Mouse (Mus musculus) intestine, embryonic 15.5 days (tissue): ENCODE results near the gene Abcc12. TPM values are rescaled to one million over a fixed set of nuclear protein-coding genes. Genes with fewer than 3 reads are reported as not detected.
A peak's percentile ranks its signal among the peaks of the same experiment; 100 is the strongest.

Experiments
- ATAC-seq: fragments of 200-750 bp; cut with Nextera tagmentation; 2 replicates; pipeline ENCODE4 v1.8.0; 2017; ENCODE audit warnings: moderate TSS enrichment, moderate library complexity
- H3K27ac ChIP-seq: fragments of 300-500 bp; sonication (generic); 2 replicates; pipeline ENCODE4 v1.5.1; 2015; ENCODE audit warnings: mild to moderate bottlenecking, inconsistent platforms
- H3K27me3 ChIP-seq: fragments of 300-500 bp; sonication (generic); replicated peaks from 2 replicates; pipeline ENCODE4 v1.6.1; 2015; ENCODE audit warnings: inconsistent platforms
- H3K36me3 ChIP-seq: fragments of 300-500 bp; sonication (generic); 2 replicates; pipeline ENCODE4 v1.6.1; 2015; ENCODE audit warnings: inconsistent platforms
- H3K4me1 ChIP-seq: fragments of 300-500 bp; sonication (generic); replicated peaks from 2 replicates; pipeline ENCODE4 v1.6.1; 2015; ENCODE audit warnings: inconsistent platforms
- H3K4me2 ChIP-seq: fragments of 300-500 bp; sonication (generic); replicated peaks from 2 replicates; pipeline ENCODE4 v1.6.1; 2015; ENCODE audit warnings: mild to moderate bottlenecking, inconsistent platforms
- H3K4me3 ChIP-seq: fragments of 300-500 bp; sonication (generic); replicated peaks from 2 replicates; pipeline ENCODE4 v1.5.1; 2015; ENCODE audit warnings: inconsistent platforms
- H3K9ac ChIP-seq: fragments of 300-500 bp; sonication (generic); 2 replicates; pipeline ENCODE4 v1.6.1; 2015; ENCODE audit warnings: inconsistent platforms
- H3K9me3 ChIP-seq: fragments of 300-500 bp; sonication (generic); 2 replicates; pipeline ENCODE4 v1.6.1; 2016; ENCODE audit warnings: inconsistent platforms
- WGBS: fragments of 180-500 bp; shearing (Covaris S2); methylation state at CpG from one replicate; pipeline ENCODE4 v1.1.7; 2015; 5-methylcytosine and 5-hydroxymethylcytosine counted together
- polyA plus RNA-seq: library from polyadenylated mRNA; unstranded; fragments of >200 nt; fragmentation: Nextera tagmentation; extraction: Ambion mirVana; gene quantifications from 2 replicates; pipeline ENCODE4 v1.2.1, GENCODE M21; 2015

Gene Abcc12
- polyA plus RNA-seq, 1 experiment from 2014 or later = 0.20 TPM

GRCm38 (mm10) chr8:86535791-86536662 lies 44.5 kb downstream of the Abcc12 start:
- Histone ChIP-seq H3K4me2 (peak overlapping the region; percentile 51), H3K9me3 (no peaks in the 10 kb centered on the region), H3K9ac (no peak overlapping the region), H3K4me1 (0 out of 2 replicates have a peak, but pooled peaks cover 5% of the 10 kb centered on the region), H3K4me3 (no peak overlapping the region), H3K36me3 (no peaks in the 10 kb centered on the region), H3K27me3 (no peaks in the 10 kb centered on the region), H3K27ac (no peak overlapping the region)
- 41% methylated on average over 11 of the region's 11 CpGs for whole genome bisulfite sequencing
- peak; percentile 41; the same call in 1 of the 2 replicates for ATAC-seq

- Histone ChIP-seq H3K9me3 (no peaks in the 10 kb centered on the region), H3K4me3 (no peak overlapping the region), H3K36me3 (no peaks in the 10 kb centered on the region), H3K27me3 (no peaks in the 10 kb centered on the region), H3K4me2 (no peak overlapping the region), H3K9ac (no peak overlapping the region), H3K27ac (no peak overlapping the region), H3K4me1 (0 out of 2 replicates have a peak, but pooled peaks cover 5% of the 10 kb centered on the region)
- WGBS = 69% methylated on average over 7 of the region's 7 CpGs
- ATAC-seq = no peak
These were observed 45.4 kb downstream of the Abcc12 start for GRCm38 (mm10) chr8:86535068-86535560.

GRCm38 (mm10) chr8:86529714-86530113 lies 50.8 kb downstream of the Abcc12 start:
- Histone ChIP-seq H3K4me3 (no peak overlapping the region), H3K4me1 (no peaks in the 10 kb centered on the region), H3K27ac (no peak overlapping the region), H3K36me3 (no peaks in the 10 kb centered on the region), H3K9ac (no peak overlapping the region), H3K27me3 (no peaks in the 10 kb centered on the region), H3K9me3 (no peaks in the 10 kb centered on the region), H3K4me2 (no peak overlapping the region)
- 49% methylated on average over 2 of the region's 2 CpGs for WGBS
- ATAC-seq = no peak

GRCm38 (mm10) chr8:86527336-86528029 lies 53.0 kb downstream of the Abcc12 start:
- H3K27ac ChIP-seq = no peak overlapping the region
- ATAC-seq = no peak
- no peaks in the 10 kb centered on the region for H3K27me3 ChIP-seq
- no peak overlapping the region for H3K4me3 ChIP-seq
- H3K36me3 ChIP-seq = no peaks in the 10 kb centered on the region
- no peak overlapping the region for H3K4me2 ChIP-seq
- no peaks in the 10 kb centered on the region for H3K4me1 ChIP-seq
- H3K9ac ChIP-seq = no peak overlapping the region
- H3K9me3 ChIP-seq = no peaks in the 10 kb centered on the region
- 71% methylated on average over 19 of the region's 19 CpGs for WGBS

- 92% methylated on average over 8 of the region's 8 CpGs for WGBS
- H3K4me2 ChIP-seq = no peak overlapping the region
- H3K4me3 ChIP-seq = no peak overlapping the region
- H3K9me3 ChIP-seq = no peaks in the 10 kb centered on the region
- no peak overlapping the region for H3K9ac ChIP-seq
- no peaks in the 10 kb centered on the region for H3K4me1 ChIP-seq
- H3K27me3 ChIP-seq = no peaks in the 10 kb centered on the region
- no peaks in the 10 kb centered on the region for H3K36me3 ChIP-seq
- ATAC-seq = no peak
- no peak overlapping the region for H3K27ac ChIP-seq
These were observed 53.7 kb downstream of the Abcc12 start for GRCm38 (mm10) chr8:86526808-86527207.

DNA sequence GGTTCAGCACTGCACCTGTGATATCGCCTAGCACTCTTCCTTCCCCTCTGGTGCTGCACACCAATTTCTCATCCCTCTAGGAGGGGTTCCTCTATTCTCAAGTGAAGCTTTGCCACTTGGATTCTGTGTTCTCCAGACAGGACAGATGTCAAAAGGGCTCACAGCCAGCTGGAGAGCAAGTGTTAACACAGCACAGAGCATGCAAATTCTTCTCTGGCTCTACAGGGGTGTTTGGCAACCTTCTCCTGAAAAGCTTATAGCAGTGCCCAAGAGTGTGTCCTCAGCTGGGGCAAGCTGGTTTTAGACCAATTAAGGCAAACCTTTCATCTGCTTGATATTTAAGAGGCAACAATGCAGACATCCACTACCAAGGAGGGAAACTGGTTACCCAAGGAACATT lies 66.3 kb downstream of the Abcc12 start:
- no peaks in the 10 kb centered on the region for H3K27me3 ChIP-seq
- no peak overlapping the region for H3K9ac ChIP-seq
- H3K4me1 ChIP-seq = no peaks in the 10 kb centered on the region
- 83% methylated on average over 1 of the region's 1 CpGs for WGBS
- H3K27ac ChIP-seq = no peak overlapping the region
- ATAC-seq = no peak
- no peak overlapping the region for H3K4me3 ChIP-seq
- no peak overlapping the region for H3K4me2 ChIP-seq
- H3K9me3 ChIP-seq = no peaks in the 10 kb centered on the region
- no peaks in the 10 kb centered on the region for H3K36me3 ChIP-seq

DNA sequence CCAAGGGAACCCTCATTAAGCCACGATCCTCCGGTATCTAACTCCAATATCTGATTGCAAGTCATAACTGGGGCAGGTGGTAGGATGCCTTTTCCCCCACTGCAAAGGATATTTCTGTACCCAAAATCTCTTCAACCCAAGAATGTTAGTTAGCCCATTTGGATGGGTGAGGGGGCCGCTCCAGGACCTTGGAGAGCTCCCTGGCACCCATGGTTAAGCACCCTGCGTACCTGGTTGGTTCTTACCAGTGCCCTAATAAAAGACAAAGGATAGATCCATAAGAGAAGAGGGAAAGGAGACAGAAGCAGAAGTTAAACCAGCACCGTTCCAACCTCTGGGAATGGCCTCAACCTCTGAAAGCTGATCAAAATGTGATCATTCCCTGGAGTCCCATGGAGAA lies 67.6 kb downstream of the Abcc12 start:
- WGBS = 53% methylated on average over 5 of the region's 5 CpGs

DNA sequence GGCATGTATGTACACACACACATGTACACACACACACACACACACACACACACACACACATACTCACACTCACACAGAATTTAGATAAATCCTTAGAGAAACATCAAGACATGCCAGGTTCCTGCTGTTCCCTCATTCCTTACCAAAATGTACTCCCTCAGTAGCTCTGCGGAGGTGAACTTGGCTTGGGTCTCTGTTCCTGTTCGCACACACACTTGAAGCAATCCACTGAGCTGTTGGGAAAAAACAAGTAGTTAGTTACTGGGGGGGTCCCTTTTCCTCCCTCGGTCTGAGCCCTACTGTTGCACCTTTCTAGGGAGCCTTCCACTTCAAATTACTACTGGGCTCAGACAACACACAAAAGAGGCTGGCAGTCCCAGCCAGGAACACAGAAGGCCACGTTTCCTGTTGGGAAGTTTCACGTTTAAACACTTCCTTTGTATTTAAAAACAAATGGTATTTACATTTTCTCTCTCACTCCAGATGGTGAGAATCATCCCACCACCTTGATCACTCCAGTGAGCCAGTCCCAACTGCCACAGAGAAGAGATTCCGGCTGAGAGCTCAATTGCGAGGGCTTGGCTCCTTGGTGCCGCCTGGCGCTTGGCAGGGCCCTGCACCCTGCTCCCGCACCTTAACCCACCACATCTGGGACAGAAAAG lies 68.2 kb downstream of the Abcc12 start:
- H3K36me3 ChIP-seq = no peaks in the 10 kb centered on the region
- no peak overlapping the region for H3K9ac ChIP-seq
- 44% methylated on average over 10 of the region's 10 CpGs for WGBS
- no peaks in the 10 kb centered on the region for H3K27me3 ChIP-seq
- H3K4me2 ChIP-seq = no peak overlapping the region
- H3K4me1 ChIP-seq = no peaks in the 10 kb centered on the region
- H3K27ac ChIP-seq = no peak overlapping the region
- no peak for ATAC-seq
- H3K9me3 ChIP-seq = no peaks in the 10 kb centered on the region
- no peak overlapping the region for H3K4me3 ChIP-seq

More for the DNA sequence above, 67.6 kb downstream of the Abcc12 start:
- no peaks in the 10 kb centered on the region for H3K9me3 ChIP-seq
- H3K4me2 ChIP-seq = no peak overlapping the region
- H3K4me3 ChIP-seq = no peak overlapping the region
- H3K4me1 ChIP-seq = no peaks in the 10 kb centered on the region
- no peak for ATAC-seq
- no peaks in the 10 kb centered on the region for H3K27me3 ChIP-seq
- H3K9ac ChIP-seq = no peak overlapping the region
- H3K27ac ChIP-seq = no peak overlapping the region
- no peaks in the 10 kb centered on the region for H3K36me3 ChIP-seq

- WGBS = 52% methylated on average over 7 of the region's 7 CpGs
- Histone ChIP-seq H3K27me3 (no peaks in the 10 kb centered on the region), H3K27ac (no peak overlapping the region), H3K9ac (no peak overlapping the region), H3K9me3 (no peaks in the 10 kb centered on the region), H3K4me3 (no peak overlapping the region), H3K4me1 (no peaks in the 10 kb centered on the region), H3K4me2 (no peak overlapping the region), H3K36me3 (no peaks in the 10 kb centered on the region)
- peak; percentile 77 for ATAC-seq
These were observed 79.1 kb downstream of the Abcc12 start for GRCm38 (mm10) chr8:86501341-86501740.

DNA sequence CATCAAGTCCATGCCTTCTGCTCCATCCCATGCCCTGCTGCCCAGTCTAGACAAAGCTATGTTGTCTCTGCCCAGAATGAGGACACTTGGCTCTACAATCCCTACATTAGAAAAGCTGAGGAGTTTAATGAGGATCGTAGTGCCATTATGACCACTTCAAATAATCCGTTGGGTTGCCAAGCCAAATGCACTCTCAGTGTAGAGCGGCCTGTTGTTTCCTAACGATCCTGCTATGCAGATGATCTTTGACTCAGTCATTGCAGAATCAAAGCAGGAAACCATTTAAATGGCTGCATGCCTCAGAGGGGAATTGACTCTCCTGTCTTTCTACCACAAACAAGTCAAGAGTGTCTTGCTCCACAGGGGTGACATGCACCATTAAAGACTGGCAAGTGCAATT lies 85.4 kb downstream of the Abcc12 start:
- no peak overlapping the region for H3K27ac ChIP-seq
- no peak for ATAC-seq
- H3K9me3 ChIP-seq = no peaks in the 10 kb centered on the region
- no peaks in the 10 kb centered on the region for H3K4me1 ChIP-seq
- no peaks in the 10 kb centered on the region for H3K27me3 ChIP-seq
- H3K9ac ChIP-seq = no peak overlapping the region
- H3K4me2 ChIP-seq = no peak overlapping the region
- no peaks in the 10 kb centered on the region for H3K36me3 ChIP-seq
- H3K4me3 ChIP-seq = no peak overlapping the region
- 89% methylated on average over 4 of the region's 4 CpGs for WGBS

GRCm38 (mm10) chr8:86493841-86494240 lies 86.6 kb downstream of the Abcc12 start:
- Histone ChIP-seq H3K4me1 (no peaks in the 10 kb centered on the region), H3K9ac (no peak overlapping the region), H3K4me2 (no peak overlapping the region), H3K9me3 (no peaks in the 10 kb centered on the region), H3K4me3 (no peak overlapping the region), H3K27ac (no peak overlapping the region), H3K27me3 (no peaks in the 10 kb centered on the region), H3K36me3 (no peaks in the 10 kb centered on the region)
- ATAC-seq = no peak
- 50% methylated on average over 1 of the region's 1 CpGs for WGBS

DNA sequence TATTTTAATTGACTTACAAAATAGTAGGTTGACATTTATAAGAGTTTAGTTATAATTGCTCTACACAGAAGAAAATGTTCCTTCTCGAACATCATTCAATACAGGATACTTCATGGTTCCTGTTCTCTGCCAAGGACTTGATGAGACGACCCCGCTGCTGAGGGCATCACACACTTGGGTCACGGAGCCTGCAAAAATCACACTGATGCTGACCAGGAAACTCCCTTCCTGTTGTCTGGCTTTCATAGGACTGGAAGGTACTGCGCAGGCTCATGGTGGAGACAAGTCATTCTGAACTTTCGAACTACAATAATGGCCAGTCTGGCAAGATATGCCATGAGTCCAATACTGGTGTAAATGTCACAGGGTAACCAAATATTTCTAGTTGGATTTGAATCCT lies 95.1 kb downstream of the Abcc12 start:
- Histone ChIP-seq H3K4me3 (no peak overlapping the region), H3K9me3 (no peaks in the 10 kb centered on the region), H3K4me2 (no peak overlapping the region), H3K27ac (no peak overlapping the region), H3K27me3 (no peaks in the 10 kb centered on the region), H3K4me1 (no peaks in the 10 kb centered on the region), H3K9ac (no peak overlapping the region), H3K36me3 (no peaks in the 10 kb centered on the region)
- WGBS = 90% methylated on average over 6 of the region's 6 CpGs
- ATAC-seq = no peak
